Mouse (Mus musculus) ES-Bruce4 (cell line): Measurements from ENCODE around the gene Dtnb. TPM values are rescaled to one million over a fixed set of nuclear protein-coding genes. Genes with fewer than 3 reads are reported as not detected.

ENCODE experiments used
- H3K27ac ChIP-seq: 2 replicates; pipeline ENCODE4 v1.5.1; 2012; ENCODE audit warnings: low read length, inconsistent platforms; ENCODE audit not compliant: insufficient read depth
- H3K27me3 ChIP-seq: 2 replicates; pipeline ENCODE4 v1.6.1; 2012; ENCODE audit warnings: mild to moderate bottlenecking, low read length, inconsistent platforms; ENCODE audit not compliant: control insufficient read depth, poor library complexity, insufficient read depth, severe bottlenecking
- H3K36me3 ChIP-seq: 2 replicates; pipeline ENCODE4 v1.6.1; 2012; ENCODE audit warnings: inconsistent platforms, mild to moderate bottlenecking, low read length, moderate library complexity; ENCODE audit not compliant: control insufficient read depth, poor library complexity, insufficient read depth, severe bottlenecking
- H3K4me1 ChIP-seq: one replicate; pipeline ENCODE4 v1.8.1; 2011; ENCODE audit warnings: low read length; ENCODE audit not compliant: control insufficient read depth, insufficient read depth
- H3K4me3 ChIP-seq: 2 replicates; pipeline ENCODE4 v1.5.1; 2011; ENCODE audit warnings: low read depth, mild to moderate bottlenecking, low read length
- H3K9ac ChIP-seq: 2 replicates; pipeline ENCODE4 v1.6.1; 2012; ENCODE audit warnings: low read depth, mild to moderate bottlenecking, inconsistent platforms; ENCODE audit not compliant: poor library complexity, severe bottlenecking
- H3K9me3 ChIP-seq: replicated peaks from 2 replicates; pipeline ENCODE4 v1.6.1; 2012; ENCODE audit warnings: mild to moderate bottlenecking, low read length, inconsistent platforms; ENCODE audit not compliant: control insufficient read depth, poor library complexity, insufficient read depth, severe bottlenecking
- CTCF ChIP-seq: IDR thresholded peaks from one replicate; pipeline ENCODE4 v1.8.1; 2011; ENCODE audit warnings: low read depth, low read length
- EP300 ChIP-seq: IDR thresholded peaks from 2 replicates; pipeline ENCODE4 v1.6.1; 2011; ENCODE audit warnings: low read depth, low read length; ENCODE audit not compliant: insufficient read depth
- POLR2A ChIP-seq: IDR thresholded peaks from one replicate; pipeline ENCODE4 v1.8.1; 2011; ENCODE audit warnings: low read length; ENCODE audit not compliant: insufficient read depth
- polyA plus RNA-seq: library from polyadenylated mRNA; stranded (reverse); fragments of >200 nt; gene quantifications from 2 replicates; pipeline ENCODE4 v1.2.4, GENCODE M21; 2011; ENCODE audit warnings: low read depth; ENCODE audit not compliant: missing spikeins, insufficient read depth, insufficient read length

Gene Dtnb
- polyA plus RNA-seq, 1 experiment, result 62.1 TPM

GRCm38 (mm10) chr12:3808396-3808981, 236.3 kb downstream of the Dtnb start:
- peaks cover 8% of the 10 kb centered on the region for H3K4me1 ChIP-seq
- no peak overlapping the region for H3K27ac ChIP-seq
- H3K9me3 ChIP-seq, result no peaks in the 10 kb centered on the region
- peak overlapping the region; percentile 87 for H3K4me3 ChIP-seq
- H3K36me3 ChIP-seq, result no peaks in the 10 kb centered on the region
- TF ChIP-seq EP300 (no peak), CTCF (no peak), POLR2A (no peak)
- peak overlapping the region; percentile 91 for H3K9ac ChIP-seq
- 0 out of 2 replicates have a peak, but pooled peaks cover 2% of the 10 kb centered on the region for H3K27me3 ChIP-seq

GRCm38 (mm10) chr12:3809520-3810180, 237.5 kb downstream of the Dtnb start:
- H3K9me3 ChIP-seq, result no peaks in the 10 kb centered on the region
- H3K4me1 ChIP-seq, result peaks cover 8% of the 10 kb centered on the region
- H3K36me3 ChIP-seq, result no peaks in the 10 kb centered on the region
- TF ChIP-seq POLR2A (no peak), CTCF (no peak), EP300 (no peak)
- no peak overlapping the region for H3K27ac ChIP-seq
- 0 out of 2 replicates have a peak, but pooled peaks cover 2% of the 10 kb centered on the region for H3K27me3 ChIP-seq
- H3K4me3 ChIP-seq, result no peak overlapping the region
- H3K9ac ChIP-seq, result no peak overlapping the region

- TF ChIP-seq POLR2A (no peak), EP300 (no peak), CTCF (no peak)
- H3K36me3 ChIP-seq, result no peaks in the 10 kb centered on the region
- no peak overlapping the region for H3K9ac ChIP-seq
- no peaks in the 10 kb centered on the region for H3K27me3 ChIP-seq
- peaks cover 8% of the 10 kb centered on the region for H3K4me1 ChIP-seq
- H3K9me3 ChIP-seq, result no peaks in the 10 kb centered on the region
- no peak overlapping the region for H3K27ac ChIP-seq
- H3K4me3 ChIP-seq, result no peak overlapping the region
These were observed 238.3 kb downstream of the Dtnb start for GRCm38 (mm10) chr12:3810455-3810854.

GRCm38 (mm10) chr12:3811596-3811995, 239.4 kb downstream of the Dtnb start:
- no peaks in the 10 kb centered on the region for H3K9me3 ChIP-seq
- no peak overlapping the region for H3K9ac ChIP-seq
- no peak overlapping the region for H3K4me3 ChIP-seq
- H3K4me1 ChIP-seq, result peaks cover 8% of the 10 kb centered on the region
- H3K27ac ChIP-seq, result no peak overlapping the region
- H3K36me3 ChIP-seq, result no peaks in the 10 kb centered on the region
- TF ChIP-seq POLR2A (no peak), CTCF (no peak), EP300 (no peak)
- no peaks in the 10 kb centered on the region for H3K27me3 ChIP-seq

GRCm38 (mm10) chr12:3812251-3812650, 240.1 kb downstream of the Dtnb start:
- no peak overlapping the region for H3K27ac ChIP-seq
- no peak for TF ChIP-seq POLR2A
- no peak for TF ChIP-seq EP300
- TF ChIP-seq CTCF, result no peak
- H3K4me1 ChIP-seq, result peaks cover 8% of the 10 kb centered on the region
- H3K9me3 ChIP-seq, result no peaks in the 10 kb centered on the region
- no peak overlapping the region for H3K4me3 ChIP-seq
- no peaks in the 10 kb centered on the region for H3K36me3 ChIP-seq
- H3K27me3 ChIP-seq, result no peaks in the 10 kb centered on the region
- no peak overlapping the region for H3K9ac ChIP-seq

GRCm38 (mm10) chr12:3813138-3813537, 241.0 kb downstream of the Dtnb start:
- Histone ChIP-seq H3K9ac (no peak overlapping the region), H3K36me3 (no peaks in the 10 kb centered on the region), H3K4me1 (peaks cover 8% of the 10 kb centered on the region), H3K4me3 (no peak overlapping the region), H3K27me3 (no peaks in the 10 kb centered on the region), H3K27ac (no peak overlapping the region), H3K9me3 (no peaks in the 10 kb centered on the region)
- TF ChIP-seq POLR2A (no peak), EP300 (no peak), CTCF (no peak)
